Mouse (Mus musculus): ENCODE measurements at regions not wholly inside any gene's neighbourhood (a gene's known extent, or its start where the extent isn't known, plus 50 kb on each side); places are given as distances from the start of the nearest gene placed in this dataset.
A peak's percentile ranks its signal among the peaks of the same experiment; 100 is the strongest.
"Not testable (repeated sequence)": the region's sequence is repeated elsewhere in the genome, so short reads cannot be mapped to it uniquely, and the experiment has no call there.

GRCm38 (mm10) chr14:19217916-19218315 lies 200.8 kb downstream of the Gm21738 start:
- not testable (repeated sequence) for H3K9ac ChIP-seq (ENCODE audit: low read depth, low read length)

GRCm38 (mm10) chr14:19208507-19208906 lies 210.2 kb downstream of the Gm21738 start:
- Histone ChIP-seq H3K9me3 (ENCODE audit: control insufficient read depth) (no peaks in the 10 kb centered on the region), H3K36me3 (ENCODE audit: control insufficient read depth, insufficient read depth) (no peaks in the 10 kb centered on the region), H3K4me3 (ENCODE audit: low read depth, low read length) (no peak overlapping the region), H3K27ac (ENCODE audit: low read depth, low read length) (no peak overlapping the region), H3K9ac (ENCODE audit: low read depth, low read length) (no peak overlapping the region), H3K27me3 (replicated peaks; ENCODE audit: control insufficient read depth, insufficient read depth, low read length) (no peaks in the 10 kb centered on the region), H3K4me1 (replicated peaks; ENCODE audit: control insufficient read depth, insufficient read depth, low read length) (no peaks in the 10 kb centered on the region), H3K4me2 (replicated peaks; ENCODE audit: low read depth) (no peak overlapping the region)
- 26% methylated on average over 4 of the region's 4 CpGs for WGBS
- TF ChIP-seq CTCF (IDR thresholded peaks at IDR 0.05; ENCODE audit: low read depth): no peak
- no peak; the same call in 1 of the 2 replicates for ATAC-seq

More at GRCm38 (mm10) chr14:19217916-19218315, 200.8 kb downstream of the Gm21738 start:
- not testable (repeated sequence) for H3K4me1 ChIP-seq (replicated peaks; ENCODE audit: control insufficient read depth, insufficient read depth, low read length); H3K4me2 ChIP-seq (replicated peaks; ENCODE audit: low read depth); H3K36me3 ChIP-seq (ENCODE audit: control insufficient read depth, insufficient read depth); H3K27ac ChIP-seq (ENCODE audit: low read depth, low read length); H3K4me3 ChIP-seq (ENCODE audit: low read depth, low read length); H3K9me3 ChIP-seq (ENCODE audit: control insufficient read depth); H3K27me3 ChIP-seq (replicated peaks; ENCODE audit: control insufficient read depth, insufficient read depth, low read length)
- ATAC-seq: peak; percentile 51; the same call in 1 of the 2 replicates
- 53% methylated on average over 5 of the region's 5 CpGs for WGBS

GRCm38 (mm10) chr14:19180203-19180602 lies 238.5 kb downstream of the Gm21738 start:
- H3K4me2 ChIP-seq (replicated peaks; ENCODE audit: low read depth); H3K36me3 ChIP-seq (ENCODE audit: control insufficient read depth, insufficient read depth); H3K27me3 ChIP-seq (replicated peaks; ENCODE audit: control insufficient read depth, insufficient read depth, low read length); H3K4me3 ChIP-seq (ENCODE audit: low read depth, low read length); H3K4me1 ChIP-seq (replicated peaks; ENCODE audit: control insufficient read depth, insufficient read depth, low read length); H3K9ac ChIP-seq (ENCODE audit: low read depth, low read length); ATAC-seq; H3K9me3 ChIP-seq (ENCODE audit: control insufficient read depth); H3K27ac ChIP-seq (ENCODE audit: low read depth, low read length): not testable (repeated sequence)
- 64% methylated on average over 9 of the region's 9 CpGs for WGBS

- not testable (repeated sequence) for H3K27me3 ChIP-seq (replicated peaks; ENCODE audit: control insufficient read depth, insufficient read depth, low read length); H3K4me3 ChIP-seq (ENCODE audit: low read depth, low read length); ATAC-seq; H3K4me1 ChIP-seq (replicated peaks; ENCODE audit: control insufficient read depth, insufficient read depth, low read length); H3K9me3 ChIP-seq (ENCODE audit: control insufficient read depth); H3K9ac ChIP-seq (ENCODE audit: low read depth, low read length); H3K36me3 ChIP-seq (ENCODE audit: control insufficient read depth, insufficient read depth); H3K27ac ChIP-seq (ENCODE audit: low read depth, low read length); H3K4me2 ChIP-seq (replicated peaks; ENCODE audit: low read depth)
- WGBS: 77% methylated on average over 3 of the region's 3 CpGs
These were observed 240.7 kb downstream of the Gm21738 start for GRCm38 (mm10) chr14:19178060-19178459.

- no peaks in the 10 kb centered on the region for H3K36me3 ChIP-seq (ENCODE audit: control insufficient read depth, insufficient read depth)
- H3K4me1 ChIP-seq (replicated peaks; ENCODE audit: control insufficient read depth, insufficient read depth, low read length): no peaks in the 10 kb centered on the region
- H3K4me3 ChIP-seq (ENCODE audit: low read depth, low read length): no peak overlapping the region
- no peaks in the 10 kb centered on the region for H3K27me3 ChIP-seq (replicated peaks; ENCODE audit: control insufficient read depth, insufficient read depth, low read length)
- no peak overlapping the region for H3K4me2 ChIP-seq (replicated peaks; ENCODE audit: low read depth)
- 12% methylated on average over 2 of the region's 2 CpGs for WGBS
- H3K27ac ChIP-seq (ENCODE audit: low read depth, low read length): no peak overlapping the region
- ATAC-seq: no peak
- peak; percentile 63 for TF ChIP-seq CTCF (IDR thresholded peaks at IDR 0.05; ENCODE audit: low read depth)
- H3K9me3 ChIP-seq (ENCODE audit: control insufficient read depth): no peaks in the 10 kb centered on the region
- H3K9ac ChIP-seq (ENCODE audit: low read depth, low read length): no peak overlapping the region
These were observed 243.4 kb downstream of the Gm21738 start for GRCm38 (mm10) chr14:19175288-19175687.

GRCm38 (mm10) chr14:19170300-19171022 lies 248.3 kb downstream of the Gm21738 start:
- H3K9ac ChIP-seq (ENCODE audit: low read depth, low read length); H3K27ac ChIP-seq (ENCODE audit: low read depth, low read length); H3K4me1 ChIP-seq (replicated peaks; ENCODE audit: control insufficient read depth, insufficient read depth, low read length); H3K4me3 ChIP-seq (ENCODE audit: low read depth, low read length); H3K4me2 ChIP-seq (replicated peaks; ENCODE audit: low read depth); H3K9me3 ChIP-seq (ENCODE audit: control insufficient read depth); H3K36me3 ChIP-seq (ENCODE audit: control insufficient read depth, insufficient read depth); H3K27me3 ChIP-seq (replicated peaks; ENCODE audit: control insufficient read depth, insufficient read depth, low read length): not testable (repeated sequence)
- ATAC-seq: peak; percentile 94
- 40% methylated on average over 4 of the region's 4 CpGs for WGBS

- H3K4me1 ChIP-seq (replicated peaks; ENCODE audit: control insufficient read depth, insufficient read depth, low read length): no peaks in the 10 kb centered on the region
- ATAC-seq: no peak
- TF ChIP-seq CTCF (IDR thresholded peaks at IDR 0.05; ENCODE audit: low read depth): no peak
- H3K9me3 ChIP-seq (ENCODE audit: control insufficient read depth): no peaks in the 10 kb centered on the region
- no peak overlapping the region for H3K9ac ChIP-seq (ENCODE audit: low read depth, low read length)
- no peak overlapping the region for H3K4me2 ChIP-seq (replicated peaks; ENCODE audit: low read depth)
- H3K27me3 ChIP-seq (replicated peaks; ENCODE audit: control insufficient read depth, insufficient read depth, low read length): no peaks in the 10 kb centered on the region
- H3K27ac ChIP-seq (ENCODE audit: low read depth, low read length): no peak overlapping the region
- no peaks in the 10 kb centered on the region for H3K36me3 ChIP-seq (ENCODE audit: control insufficient read depth, insufficient read depth)
- no peak overlapping the region for H3K4me3 ChIP-seq (ENCODE audit: low read depth, low read length)
These were observed 251.9 kb downstream of the Gm21738 start for GRCm38 (mm10) chr14:19166821-19167220.

- not testable (repeated sequence) for H3K9ac ChIP-seq (ENCODE audit: low read depth, low read length); H3K27ac ChIP-seq (ENCODE audit: low read depth, low read length); H3K4me2 ChIP-seq (replicated peaks; ENCODE audit: low read depth); H3K27me3 ChIP-seq (replicated peaks; ENCODE audit: control insufficient read depth, insufficient read depth, low read length); H3K4me1 ChIP-seq (replicated peaks; ENCODE audit: control insufficient read depth, insufficient read depth, low read length); H3K36me3 ChIP-seq (ENCODE audit: control insufficient read depth, insufficient read depth); H3K4me3 ChIP-seq (ENCODE audit: low read depth, low read length); H3K9me3 ChIP-seq (ENCODE audit: control insufficient read depth)
- 62% methylated on average over 6 of the region's 6 CpGs for WGBS
- ATAC-seq: peak; percentile 65
These were observed 245.8 kb upstream of the Ube2e2 start for GRCm38 (mm10) chr14:19139875-19140274.
